ENCODE assay signal across 8 mouse cellular contexts in the genomic region with DNA sequence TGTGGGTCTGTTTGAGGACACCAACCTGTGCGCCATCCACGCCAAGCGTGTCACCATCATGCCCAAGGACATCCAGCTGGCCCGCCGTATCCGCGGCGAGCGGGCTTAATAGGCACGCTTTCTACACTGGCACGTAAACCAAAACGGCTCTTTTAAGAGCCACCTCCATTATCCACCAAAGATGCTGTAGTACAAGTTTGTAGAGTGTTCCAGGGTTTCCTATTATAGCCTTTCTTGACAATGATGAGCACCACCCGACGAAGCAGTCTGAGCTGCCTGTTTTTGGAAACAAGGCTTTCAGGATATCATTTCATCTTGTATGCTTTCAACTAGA. TPM values are rescaled to one million over a fixed set of nuclear protein-coding genes. Genes with fewer than 3 reads are reported as not detected.
DNase-seq lines count a peak whose midpoint lies in the region; ATAC-seq and TF ChIP-seq lines count a peak whose summit lies in the region.
"Not testable (repeated sequence)": the region's sequence is repeated elsewhere in the genome, so short reads cannot be mapped to it uniquely, and the experiment has no call there.

No protein-coding gene starts in this region.

- DNase-seq in heart, adult 2 months; lung, embryonic 14.5 days: not testable (repeated sequence)
- peak; percentile 27 to 28 for DNase-seq in left cerebral cortex, postnatal 36 days (ENCODE audit: low spot score in 2 of 2)
- peak; percentile 29 for DNase-seq in thymus, adult 2 months

- ATAC-seq in activated CD4-positive, CD25-positive, alpha-beta regulatory T cell, adult 4 months = peak; percentile 4
- ATAC-seq in embryonic facial prominence, embryonic 15.5 days (ENCODE audit: insufficient number of reproducible peaks, low FRiP score, low TSS enrichment, low read depth) = not testable (repeated sequence)
- peak; percentile 5; the same call in 1 of the 2 replicates for ATAC-seq in hindbrain, embryonic 16.5 days
- ATAC-seq in lung, embryonic 14.5 days (ENCODE audit: insufficient read depth) = peak; percentile 0; the same call in 1 of the 2 replicates

- not testable (repeated sequence) for H3K79me2 ChIP-seq in heart, adult 2 months (replicated peaks; ENCODE audit: control insufficient read depth, insufficient read depth, low read length); myocyte (ENCODE audit: control insufficient read depth, insufficient read depth)

- H3K9ac ChIP-seq in embryonic facial prominence, embryonic 15.5 days; hindbrain, embryonic 16.5 days (ENCODE audit: low read depth, low read length): not testable (repeated sequence)
- peak overlapping the region; percentile 60 for H3K9ac ChIP-seq in heart, adult 2 months (ENCODE audit: low read depth, low read length)
- H3K9ac ChIP-seq in lung, embryonic 14.5 days = peak overlapping the region; percentile 62

- H3K27me3 ChIP-seq in embryonic facial prominence, embryonic 15.5 days; heart, adult 2 months (ENCODE audit: control insufficient read depth, insufficient read depth, low read length); hindbrain, embryonic 16.5 days (replicated peaks; ENCODE audit: control insufficient read depth, insufficient read depth, low read length); lung, embryonic 14.5 days (ENCODE audit: insufficient read depth, low read length); myocyte (ENCODE audit: control insufficient read depth, insufficient read depth, insufficient read length); thymus, adult 2 months (ENCODE audit: control insufficient read depth, insufficient read depth, low read length): not testable (repeated sequence)

- H3K4me1 ChIP-seq in embryonic facial prominence, embryonic 15.5 days; heart, adult 2 months (ENCODE audit: control insufficient read depth, insufficient read depth, low read length); hindbrain, embryonic 16.5 days (ENCODE audit: control insufficient read depth, insufficient read depth, low read depth, low read length); lung, embryonic 14.5 days (ENCODE audit: insufficient read depth); thymus, adult 2 months (replicated peaks; ENCODE audit: control insufficient read depth, insufficient read depth, low read length): not testable (repeated sequence)

- intact Hi-C loops in heart, adult 2 months (cut with DNase I) = loop anchor here (2.0 kb wide), 1 partner anchor 14 kb away; a partner anchor contains a TSS
- intact Hi-C loops in left cerebral cortex, postnatal 36 days (cut with DNase I) = not testable (repeated sequence)

- not testable (repeated sequence) for TF ChIP-seq EP300 in heart, adult 2 months (IDR thresholded peaks at IDR 0.05; ENCODE audit: insufficient read depth, low read depth, low read length)

- H3K4me3 ChIP-seq in embryonic facial prominence, embryonic 15.5 days (replicated peaks) = peak overlapping the region; percentile 50
- H3K4me3 ChIP-seq in heart, adult 2 months = peak overlapping the region; percentile 81
- H3K4me3 ChIP-seq in hindbrain, embryonic 16.5 days (ENCODE audit: low read length) = peak overlapping the region; percentile 43
- peak overlapping the region; percentile 36 for H3K4me3 ChIP-seq in lung, embryonic 14.5 days (ENCODE audit: low read depth, low read length)
- H3K4me3 ChIP-seq in myocyte = peak overlapping the region; percentile 37
- H3K4me3 ChIP-seq in thymus, adult 2 months (ENCODE audit: control insufficient read depth, insufficient read depth, low read length) = peak overlapping the region; percentile 60

- not testable (repeated sequence) for H3K36me3 ChIP-seq in embryonic facial prominence, embryonic 15.5 days; heart, adult 2 months (ENCODE audit: control insufficient read depth, insufficient read depth, low read length); hindbrain, embryonic 16.5 days (ENCODE audit: control insufficient read depth, insufficient read depth, low read length); lung, embryonic 14.5 days (ENCODE audit: insufficient read depth); myocyte (ENCODE audit: control insufficient read depth, insufficient read depth); thymus, adult 2 months (ENCODE audit: control insufficient read depth, insufficient read depth, low read length)

- H3ac ChIP-seq in myocyte (ENCODE audit: control insufficient read depth, insufficient read length) = not testable (repeated sequence)

- H3K9me3 ChIP-seq in embryonic facial prominence, embryonic 15.5 days (replicated peaks); hindbrain, embryonic 16.5 days (ENCODE audit: control insufficient read depth, low read length); lung, embryonic 14.5 days (ENCODE audit: low read depth, low read length): not testable (repeated sequence)

- peak overlapping the region; percentile 70 for H3K4me2 ChIP-seq in embryonic facial prominence, embryonic 15.5 days (replicated peaks)
- H3K4me2 ChIP-seq in hindbrain, embryonic 16.5 days (ENCODE audit: low read length) = peak overlapping the region; percentile 45
- H3K4me2 ChIP-seq in lung, embryonic 14.5 days = peak overlapping the region; percentile 86
- H3K4me2 ChIP-seq in myocyte (ENCODE audit: low read depth) = peak overlapping the region; percentile 42

- not testable (repeated sequence) for TF ChIP-seq POLR2A in heart, adult 2 months (IDR thresholded peaks at IDR 0.05; ENCODE audit: insufficient read depth, low read depth, low read length); myocyte (IDR thresholded peaks at IDR 0.05; ENCODE audit: insufficient read length, low read depth); thymus, adult 2 months (IDR thresholded peaks at IDR 0.05; ENCODE audit: control insufficient read depth, extremely low read depth, insufficient read depth, low read length, poor library complexity)

- not testable (repeated sequence) for TF ChIP-seq CTCF in heart, adult 2 months (IDR thresholded peaks at IDR 0.05); lung, embryonic 14.5 days (IDR thresholded peaks at IDR 0.05; ENCODE audit: low read depth); thymus, adult 2 months (IDR thresholded peaks at IDR 0.05; ENCODE audit: borderline replicate concordance, control insufficient read depth, extremely low read depth, insufficient read depth, low read length, poor library complexity)

- under 1% methylated on average over 13 of the region's 14 CpGs for WGBS in embryonic facial prominence, embryonic 15.5 days
- 0% methylated on average over 13 of the region's 14 CpGs for WGBS in heart, adult 2 months
- WGBS in hindbrain, embryonic 16.5 days = 0% methylated on average over 10 of the region's 14 CpGs
- WGBS in lung, embryonic 14.5 days = 0% methylated on average over 11 of the region's 14 CpGs
- under 1% methylated on average over 13 of the region's 14 CpGs for WGBS in thymus, adult 2 months

- peak overlapping the region; percentile 95; the same call in 1 of the 2 replicates for H3K27ac ChIP-seq in embryonic facial prominence, embryonic 15.5 days (replicated peaks)
- H3K27ac ChIP-seq in heart, adult 2 months = not testable (repeated sequence)
- peak overlapping the region; percentile 81 for H3K27ac ChIP-seq in hindbrain, embryonic 16.5 days (ENCODE audit: low read depth, low read length)
- peak overlapping the region; percentile 96; the same call in 1 of the 2 replicates for H3K27ac ChIP-seq in lung, embryonic 14.5 days (ENCODE audit: low read depth)
- peak overlapping the region; percentile 71 for H3K27ac ChIP-seq in thymus, adult 2 months (ENCODE audit: control insufficient read depth, insufficient read depth, low read length)

RNA-seq across cellular contexts. Expression of a gene that starts 0.9 kb away (rescaled TPM):
- 1 to 10 TPM in 1 of 2 experiments, not detected in 1; 1.1 TPM for polyA plus RNA-seq in activated CD4-positive, CD25-positive, alpha-beta regulatory T cell, adult 4 months (2017; shearing (Covaris generic))
- polyA plus RNA-seq in embryonic facial prominence, embryonic 15.5 days (2015; fragmentation: Nextera tagmentation; extraction: Ambion mirVana) = 0.25 and 0.37 TPM in 2 replicates
- total RNA-seq in heart, adult 2 months (2021) = 1 to 10 TPM; 5.1 to 5.5 TPM
- polyA plus RNA-seq in heart, adult 2 months (2012; rRNA removed) = 0.94 and 1.1 TPM in 2 replicates
- not detected in 2 replicates for polyA plus RNA-seq in hindbrain, embryonic 16.5 days (2015; fragmentation: Nextera tagmentation; extraction: Ambion mirVana)
- 10 to 100 TPM; 17.9 to 18.2 TPM for total RNA-seq in left cerebral cortex, postnatal 36 days (2021)
- polyA plus RNA-seq in lung, embryonic 14.5 days (2014; fragmentation: Nextera tagmentation; extraction: Ambion mirVana) = 2.0 and 2.6 TPM in 2 replicates
- 0.91 TPM for polyA plus RNA-seq in myocyte (2012; fragmentation: generic; extraction: Trizol)
- 72.3 and 87.8 TPM in 2 replicates for polyA plus RNA-seq in thymus, adult 2 months (2012; rRNA removed)

RNA-seq across cellular contexts. Expression of a gene that starts 1.6 kb away (rescaled TPM):
- under 1 TPM in 1 of 2 experiments, not detected in 1; 0.38 TPM for polyA plus RNA-seq in activated CD4-positive, CD25-positive, alpha-beta regulatory T cell, adult 4 months (2017; shearing (Covaris generic))
- polyA plus RNA-seq in embryonic facial prominence, embryonic 15.5 days (2015; fragmentation: Nextera tagmentation; extraction: Ambion mirVana) = 1.0 and 1.1 TPM in 2 replicates
- total RNA-seq in heart, adult 2 months (2021) = 1 to 10 TPM; 1.1 to 1.2 TPM
- 0.29 and 0.61 TPM in 2 replicates for polyA plus RNA-seq in heart, adult 2 months (2012; rRNA removed)
- 0.16 and 0.29 TPM in 2 replicates for polyA plus RNA-seq in hindbrain, embryonic 16.5 days (2015; fragmentation: Nextera tagmentation; extraction: Ambion mirVana)
- 1 to 10 TPM in 1 of 2 experiments, under 1 TPM in 1; 0.79 to 1.2 TPM for total RNA-seq in left cerebral cortex, postnatal 36 days (2021)
- 1.0 and 1.8 TPM in 2 replicates for polyA plus RNA-seq in lung, embryonic 14.5 days (2014; fragmentation: Nextera tagmentation; extraction: Ambion mirVana)
- polyA plus RNA-seq in myocyte (2012; fragmentation: generic; extraction: Trizol) = 1.1 TPM
- polyA plus RNA-seq in thymus, adult 2 months (2012; rRNA removed) = 37.8 and 51.2 TPM in 2 replicates

RNA-seq across cellular contexts. Expression of a gene that starts 6.7 kb away (rescaled TPM):
- polyA plus RNA-seq in activated CD4-positive, CD25-positive, alpha-beta regulatory T cell, adult 4 months (2017; shearing (Covaris generic)) = 1 to 10 TPM in 1 of 2 experiments, not detected in 1; 2.8 TPM
- 1.1 and 1.7 TPM in 2 replicates for polyA plus RNA-seq in embryonic facial prominence, embryonic 15.5 days (2015; fragmentation: Nextera tagmentation; extraction: Ambion mirVana)
- total RNA-seq in heart, adult 2 months (2021) = 10 to 100 TPM; 14.7 to 19.6 TPM
- 0.88 TPM in 1 of 2 replicates, not detected in the other for polyA plus RNA-seq in heart, adult 2 months (2012; rRNA removed)
- 0.59 TPM in 1 of 2 replicates, not detected in the other for polyA plus RNA-seq in hindbrain, embryonic 16.5 days (2015; fragmentation: Nextera tagmentation; extraction: Ambion mirVana)
- total RNA-seq in left cerebral cortex, postnatal 36 days (2021) = 100 to 1,000 TPM; 173 to 184 TPM
- polyA plus RNA-seq in lung, embryonic 14.5 days (2014; fragmentation: Nextera tagmentation; extraction: Ambion mirVana) = 1.4 and 2.7 TPM in 2 replicates
- polyA plus RNA-seq in myocyte (2012; fragmentation: generic; extraction: Trizol) = 4.1 TPM
- 208 and 221 TPM in 2 replicates for polyA plus RNA-seq in thymus, adult 2 months (2012; rRNA removed)

RNA-seq across cellular contexts. Expression of a gene that starts 8.3 kb away (rescaled TPM):
- polyA plus RNA-seq in activated CD4-positive, CD25-positive, alpha-beta regulatory T cell, adult 4 months (2017; shearing (Covaris generic)) = under 1 TPM; 0.31 to 0.79 TPM
- polyA plus RNA-seq in embryonic facial prominence, embryonic 15.5 days (2015; fragmentation: Nextera tagmentation; extraction: Ambion mirVana) = 0.44 and 0.55 TPM in 2 replicates
- under 1 TPM; 0.86 to 0.91 TPM for total RNA-seq in heart, adult 2 months (2021)
- polyA plus RNA-seq in heart, adult 2 months (2012; rRNA removed) = 0.04 and 0.09 TPM in 2 replicates
- polyA plus RNA-seq in hindbrain, embryonic 16.5 days (2015; fragmentation: Nextera tagmentation; extraction: Ambion mirVana) = 0.07 and 0.10 TPM in 2 replicates
- total RNA-seq in left cerebral cortex, postnatal 36 days (2021) = 1 to 10 TPM; 4.7 to 6.5 TPM
- 0.87 and 0.99 TPM in 2 replicates for polyA plus RNA-seq in lung, embryonic 14.5 days (2014; fragmentation: Nextera tagmentation; extraction: Ambion mirVana)
- 0.65 TPM for polyA plus RNA-seq in myocyte (2012; fragmentation: generic; extraction: Trizol)
- 1.9 and 2.9 TPM in 2 replicates for polyA plus RNA-seq in thymus, adult 2 months (2012; rRNA removed)

RNA-seq across cellular contexts. Expression of a gene that starts 9.5 kb away (rescaled TPM):
- polyA plus RNA-seq in activated CD4-positive, CD25-positive, alpha-beta regulatory T cell, adult 4 months (2017; shearing (Covaris generic)) = 1 to 10 TPM in 1 of 2 experiments, not detected in 1; 1.1 TPM
- 3.2 and 5.3 TPM in 2 replicates for polyA plus RNA-seq in embryonic facial prominence, embryonic 15.5 days (2015; fragmentation: Nextera tagmentation; extraction: Ambion mirVana)
- total RNA-seq in heart, adult 2 months (2021) = 1 to 10 TPM in 1 of 2 experiments, under 1 TPM in 1; 0.94 to 2.1 TPM
- polyA plus RNA-seq in heart, adult 2 months (2012; rRNA removed) = 0.80 and 1.8 TPM in 2 replicates
- polyA plus RNA-seq in hindbrain, embryonic 16.5 days (2015; fragmentation: Nextera tagmentation; extraction: Ambion mirVana) = 0.66 TPM in 1 of 2 replicates, not detected in the other
- 1 to 10 TPM; 3.6 to 4.6 TPM for total RNA-seq in left cerebral cortex, postnatal 36 days (2021)
- polyA plus RNA-seq in lung, embryonic 14.5 days (2014; fragmentation: Nextera tagmentation; extraction: Ambion mirVana) = 6.6 and 7.5 TPM in 2 replicates
- polyA plus RNA-seq in myocyte (2012; fragmentation: generic; extraction: Trizol) = 3.3 TPM
- polyA plus RNA-seq in thymus, adult 2 months (2012; rRNA removed) = 496 and 661 TPM in 2 replicates

Comparison
In these comparisons a context has a peak if more than half of its experiments do, and no peak if none do; other contexts are left out.
1. RNA of a gene that starts 0.9 kb away (polyA plus RNA-seq): 72.3 to 87.8 TPM in thymus, adult 2 months; 2.0 to 2.6 TPM in lung, embryonic 14.5 days, 1.1 TPM in activated CD4-positive, CD25-positive, alpha-beta regulatory T cell, adult 4 months, 0.94 to 1.1 TPM in heart, adult 2 months, 0.91 TPM in myocyte (single experiment), 0.25 to 0.37 TPM in embryonic facial prominence, embryonic 15.5 days and not detected in hindbrain, embryonic 16.5 days; every median in the first group is over 10 times any median in the second.
2. RNA of a gene that starts 1.6 kb away (polyA plus RNA-seq): 37.8 to 51.2 TPM in thymus, adult 2 months; 1.0 to 1.8 TPM in lung, embryonic 14.5 days, 1.1 TPM in myocyte (single experiment), 1.0 to 1.1 TPM in embryonic facial prominence, embryonic 15.5 days, 0.38 TPM in activated CD4-positive, CD25-positive, alpha-beta regulatory T cell, adult 4 months, 0.29 to 0.61 TPM in heart, adult 2 months and 0.16 to 0.29 TPM in hindbrain, embryonic 16.5 days; every median in the first group is over 10 times any median in the second.
3. RNA of a gene that starts 6.7 kb away (polyA plus RNA-seq): 208 to 221 TPM in thymus, adult 2 months; 4.1 TPM in myocyte (single experiment), 2.8 TPM in activated CD4-positive, CD25-positive, alpha-beta regulatory T cell, adult 4 months, 1.4 to 2.7 TPM in lung, embryonic 14.5 days, 1.1 to 1.7 TPM in embryonic facial prominence, embryonic 15.5 days, 0.88 TPM in heart, adult 2 months and 0.59 TPM in hindbrain, embryonic 16.5 days; every median in the first group is over 10 times any median in the second.
4. Peak in every context shown above with its lines, with median percentiles within 50 percentile points of each other: H3K4me2 ChIP-seq and H3K4me3 ChIP-seq.